Mouse (Mus musculus): ENCODE measurements around the gene Phc3. TPM values are rescaled to one million over a fixed set of nuclear protein-coding genes. Genes with fewer than 3 reads are reported as not detected.

Phc3 gene
- polyA plus RNA-seq, 1 experiment from 2014 or later: 5.6 TPM

DNA sequence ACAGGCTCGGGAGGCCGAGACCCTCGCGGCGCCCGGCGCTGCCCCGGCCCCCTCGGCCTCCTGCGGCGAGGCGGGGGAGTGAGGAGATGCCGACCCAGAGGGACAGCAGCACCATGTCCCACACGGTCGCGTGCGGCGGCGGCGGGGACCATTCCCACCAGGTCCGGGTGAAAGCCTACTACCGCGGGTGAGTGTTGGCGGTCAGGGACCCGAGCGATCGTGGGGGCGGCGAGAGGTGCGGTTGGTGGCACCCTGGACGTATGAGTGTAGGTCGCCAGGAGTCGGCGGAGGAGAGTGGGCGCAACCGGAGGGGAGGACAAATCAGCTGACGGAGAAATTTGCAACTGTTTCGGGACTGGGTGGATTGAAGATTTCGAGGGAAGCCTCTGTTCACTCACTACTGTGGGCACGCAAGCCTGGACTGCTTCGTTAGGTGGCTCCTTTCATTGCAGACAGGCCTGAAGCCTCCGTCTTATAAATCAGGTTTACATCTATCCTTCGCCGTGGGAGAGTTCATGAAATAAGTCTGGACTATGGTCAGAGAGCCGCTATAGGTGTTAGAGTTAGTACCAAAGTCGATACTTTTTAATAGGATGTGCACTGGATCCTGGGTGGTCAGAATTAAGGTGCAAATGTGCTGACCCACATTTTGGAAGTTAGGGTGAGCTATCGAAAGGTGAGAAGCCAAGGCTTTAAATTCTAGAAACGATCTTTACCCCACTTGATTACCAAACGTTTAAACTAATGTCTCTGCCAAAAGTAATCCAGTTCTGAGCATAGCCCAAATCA lies 26.9 kb upstream of the Phc3 start:
- peak overlapping the region; percentile 86 for H3K9ac ChIP-seq (replicated peaks)
- peak overlapping the region; percentile 86 for H3K4me3 ChIP-seq (replicated peaks)
- peaks cover 35% of the 10 kb centered on the region for H3K4me1 ChIP-seq (replicated peaks)
- no peaks in the 10 kb centered on the region for H3K9me3 ChIP-seq
- H3K27me3 ChIP-seq: no peaks in the 10 kb centered on the region
- under 1% methylated on average over 49 of the region's 49 CpGs for WGBS
- ATAC-seq (ENCODE audit: insufficient number of reproducible peaks, insufficient read depth, low FRiP score, low TSS enrichment, low read depth): peak; percentile 72
- H3K36me3 ChIP-seq: no peaks in the 10 kb centered on the region
- H3K27ac ChIP-seq: peak overlapping the region; percentile 88
- peak overlapping the region; percentile 62 for H3K4me2 ChIP-seq

DNA sequence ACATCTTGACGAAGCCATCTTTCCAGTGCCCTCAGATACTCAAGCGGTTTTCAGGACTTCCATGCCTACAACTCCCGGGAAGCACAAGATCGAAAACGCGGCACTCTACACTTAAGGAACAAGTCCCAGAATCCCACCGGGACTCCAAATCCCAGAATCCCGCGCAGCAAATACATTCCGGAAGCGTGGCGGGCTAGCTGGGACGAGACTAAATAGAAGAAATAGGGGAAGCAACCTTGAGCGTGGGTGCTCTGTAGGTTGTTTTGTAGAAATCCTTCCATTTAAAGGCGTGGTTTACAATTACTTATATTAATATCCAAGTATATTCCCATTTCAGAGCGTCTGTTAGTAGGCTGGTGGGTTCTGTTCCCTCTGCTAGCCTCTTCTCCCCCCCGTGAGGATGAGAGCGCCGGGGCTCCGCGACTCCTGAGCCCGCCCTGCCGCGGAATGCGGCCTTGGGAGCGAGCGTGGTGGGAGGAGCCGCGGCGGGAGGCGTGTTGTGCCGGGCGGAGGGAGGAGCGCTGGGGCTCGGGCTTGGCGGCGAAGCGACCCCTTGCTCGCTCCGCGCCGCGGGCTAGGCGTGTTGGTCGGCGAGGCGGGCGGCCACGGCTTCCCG lies 26.2 kb upstream of the Phc3 start, which contains the start of gene Prkci:
Gene Prkci (plus strand): TSS at position 465 of the 616 bp plus-strand sequence.
- no peaks in the 10 kb centered on the region for H3K27me3 ChIP-seq
- peaks cover 34% of the 10 kb centered on the region for H3K4me1 ChIP-seq (replicated peaks)
- H3K4me2 ChIP-seq: peak within 1 kb of the TSS; percentile 62
- no peaks in the 10 kb centered on the region for H3K36me3 ChIP-seq
- no peaks in the 10 kb centered on the region for H3K9me3 ChIP-seq
- WGBS: under 1% methylated on average over 50 of the region's 50 CpGs
- peak within 1 kb of the TSS; percentile 88 for H3K27ac ChIP-seq
- peak; percentile 96 for ATAC-seq (ENCODE audit: insufficient number of reproducible peaks, insufficient read depth, low FRiP score, low TSS enrichment, low read depth)
- peak within 1 kb of the TSS; percentile 86 for H3K9ac ChIP-seq (replicated peaks)
- peak within 1 kb of the TSS; percentile 86 for H3K4me3 ChIP-seq (replicated peaks)

DNA sequence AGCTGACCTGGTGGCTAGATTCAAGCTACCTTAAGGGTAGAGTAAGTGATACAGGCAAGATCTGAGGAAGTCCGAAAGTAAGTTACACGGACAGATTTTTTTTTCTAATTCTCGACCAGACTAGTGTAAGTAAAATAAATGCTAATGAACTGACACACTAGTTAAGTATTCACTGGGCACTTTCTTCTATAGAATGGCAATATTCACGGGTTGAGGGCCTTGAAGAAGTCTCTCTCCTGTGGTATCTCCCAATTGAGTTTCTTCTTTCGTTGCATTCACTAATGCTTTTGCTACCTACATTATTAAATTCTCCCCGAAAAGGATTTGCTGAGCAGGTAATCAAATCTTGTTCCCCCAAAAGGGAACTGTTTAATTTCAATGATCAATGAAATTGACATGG lies 25.6 kb upstream of the Phc3 start:
- whole genome bisulfite sequencing: 28% methylated on average over 6 of the region's 6 CpGs
- peak overlapping the region; percentile 62 for H3K4me2 ChIP-seq
- H3K36me3 ChIP-seq: no peaks in the 10 kb centered on the region
- no peaks in the 10 kb centered on the region for H3K27me3 ChIP-seq
- H3K4me3 ChIP-seq (replicated peaks): peak overlapping the region; percentile 86
- no peak overlapping the region for H3K9ac ChIP-seq (replicated peaks)
- no peaks in the 10 kb centered on the region for H3K9me3 ChIP-seq
- 0 out of 2 replicates have a peak overlapping the region, but pooled peaks have one; percentile 18 for H3K27ac ChIP-seq
- H3K4me1 ChIP-seq (replicated peaks): peaks cover 29% of the 10 kb centered on the region
- no peak for ATAC-seq (ENCODE audit: insufficient number of reproducible peaks, insufficient read depth, low FRiP score, low TSS enrichment, low read depth)

DNA sequence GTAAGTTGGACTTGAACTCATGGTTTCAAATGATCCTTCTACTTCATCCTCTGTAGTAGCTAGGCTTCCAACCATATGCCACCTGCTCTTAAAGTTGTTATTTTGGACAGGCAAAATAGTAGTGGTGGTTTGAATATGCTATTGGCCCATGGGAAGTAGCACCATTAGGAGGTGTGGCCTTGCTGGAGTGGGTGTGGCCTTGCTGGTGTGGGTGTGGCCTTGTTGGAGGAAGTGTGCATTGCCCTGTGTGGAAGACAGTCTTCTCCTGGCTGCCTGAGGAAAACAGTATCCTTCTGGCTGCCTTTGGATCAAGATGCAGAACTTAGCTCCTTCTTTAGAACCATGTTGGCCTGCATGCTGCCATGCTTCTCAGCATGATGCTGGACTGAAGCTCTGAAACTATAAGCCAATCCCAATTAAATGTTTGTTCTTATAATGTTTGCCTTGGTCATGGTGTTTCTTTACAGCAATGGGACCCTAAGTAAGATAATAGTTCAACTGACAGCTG lies 23.9 kb upstream of the Phc3 start:
- no peaks in the 10 kb centered on the region for H3K9me3 ChIP-seq
- H3K4me1 ChIP-seq (replicated peaks): peaks cover 15% of the 10 kb centered on the region
- H3K27ac ChIP-seq: no peak overlapping the region
- no peak overlapping the region for H3K9ac ChIP-seq (replicated peaks)
- H3K36me3 ChIP-seq: no peaks in the 10 kb centered on the region
- no peaks in the 10 kb centered on the region for H3K27me3 ChIP-seq
- H3K4me3 ChIP-seq (replicated peaks): no peak overlapping the region
- no peak overlapping the region for H3K4me2 ChIP-seq
- no peak for ATAC-seq (ENCODE audit: insufficient number of reproducible peaks, insufficient read depth, low FRiP score, low TSS enrichment, low read depth)

DNA sequence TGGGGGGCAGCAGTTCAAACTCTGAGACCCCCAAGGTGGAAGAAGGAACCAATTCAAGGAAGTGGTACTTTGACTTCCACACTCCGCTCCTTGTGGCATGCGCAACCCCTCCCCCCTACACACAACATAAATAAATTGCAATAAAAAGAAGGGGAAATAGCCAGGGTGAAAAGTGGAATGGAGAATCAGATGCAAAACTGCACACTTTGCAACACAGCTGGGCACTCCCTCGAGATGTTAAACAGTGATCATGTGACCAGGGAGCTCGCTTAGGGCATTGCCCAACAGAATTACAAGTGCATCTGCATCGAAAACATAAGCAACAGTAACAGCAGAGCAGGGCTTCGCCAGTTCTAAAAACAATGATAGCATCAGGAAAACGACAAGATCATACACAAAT lies 22.9 kb upstream of the Phc3 start:
- peaks cover 8% of the 10 kb centered on the region for H3K4me1 ChIP-seq (replicated peaks)

DNA sequence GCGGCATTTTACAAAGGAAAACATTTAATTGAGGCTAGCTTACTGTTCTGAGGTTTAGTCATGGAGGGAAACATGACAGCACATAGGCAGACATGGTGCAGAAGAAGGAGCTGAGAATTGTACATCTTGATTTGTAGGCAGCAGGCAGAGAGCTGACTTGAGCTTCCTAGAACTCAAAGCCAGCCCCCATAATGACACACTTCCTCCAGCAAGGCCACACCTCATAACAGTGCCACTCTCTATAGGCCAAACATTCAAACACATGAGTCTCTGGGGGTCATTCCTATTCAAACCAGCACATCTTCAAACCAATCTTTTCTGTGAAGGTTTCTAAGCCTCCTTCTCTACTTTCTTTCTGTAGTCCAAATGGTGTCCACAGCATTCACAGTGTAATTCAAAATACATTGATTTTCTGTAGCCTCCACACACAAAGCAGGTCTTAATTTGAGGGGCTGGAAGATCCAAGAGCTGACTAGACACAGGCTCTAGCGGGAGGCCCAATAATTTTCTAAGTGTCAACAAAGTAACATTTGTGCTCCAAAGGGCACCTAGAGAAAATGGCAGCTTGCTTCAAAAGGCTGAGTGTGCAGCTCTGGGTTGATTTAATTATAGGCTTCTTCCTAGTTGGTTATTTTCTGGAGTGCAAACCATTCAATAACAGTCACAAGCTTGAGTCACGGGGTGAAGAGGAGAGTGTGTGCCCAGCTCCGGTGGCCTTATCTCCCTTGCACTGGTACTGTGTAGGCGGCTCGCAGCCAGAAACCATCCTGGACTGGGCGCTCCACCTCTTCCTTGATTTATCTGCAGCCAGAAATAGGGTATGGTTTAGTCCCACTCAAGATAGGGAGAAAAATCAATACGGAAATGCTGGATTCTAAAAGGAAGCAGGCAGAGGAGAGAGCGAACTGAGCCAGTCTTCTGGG lies 18.4 kb upstream of the Phc3 start:
- Histone ChIP-seq H3K27ac (no peak overlapping the region), H3K36me3 (no peaks in the 10 kb centered on the region), H3K9me3 (no peaks in the 10 kb centered on the region), H3K4me3 (replicated peaks) (no peak overlapping the region), H3K4me1 (replicated peaks) (peaks cover 8% of the 10 kb centered on the region), H3K27me3 (no peaks in the 10 kb centered on the region), H3K9ac (replicated peaks) (no peak overlapping the region), H3K4me2 (no peak overlapping the region)
- ATAC-seq (ENCODE audit: insufficient number of reproducible peaks, insufficient read depth, low FRiP score, low TSS enrichment, low read depth): no peak
- WGBS: 91% methylated on average over 9 of the region's 9 CpGs

More for the DNA sequence above, 22.9 kb upstream of the Phc3 start:
- Histone ChIP-seq H3K27me3 (no peaks in the 10 kb centered on the region), H3K9ac (replicated peaks) (no peak overlapping the region), H3K9me3 (no peaks in the 10 kb centered on the region), H3K27ac (no peak overlapping the region), H3K4me2 (no peak overlapping the region), H3K36me3 (no peaks in the 10 kb centered on the region), H3K4me3 (replicated peaks) (no peak overlapping the region)
- no peak for ATAC-seq (ENCODE audit: insufficient number of reproducible peaks, insufficient read depth, low FRiP score, low TSS enrichment, low read depth)
- WGBS: 80% methylated on average over 7 of the region's 7 CpGs

DNA sequence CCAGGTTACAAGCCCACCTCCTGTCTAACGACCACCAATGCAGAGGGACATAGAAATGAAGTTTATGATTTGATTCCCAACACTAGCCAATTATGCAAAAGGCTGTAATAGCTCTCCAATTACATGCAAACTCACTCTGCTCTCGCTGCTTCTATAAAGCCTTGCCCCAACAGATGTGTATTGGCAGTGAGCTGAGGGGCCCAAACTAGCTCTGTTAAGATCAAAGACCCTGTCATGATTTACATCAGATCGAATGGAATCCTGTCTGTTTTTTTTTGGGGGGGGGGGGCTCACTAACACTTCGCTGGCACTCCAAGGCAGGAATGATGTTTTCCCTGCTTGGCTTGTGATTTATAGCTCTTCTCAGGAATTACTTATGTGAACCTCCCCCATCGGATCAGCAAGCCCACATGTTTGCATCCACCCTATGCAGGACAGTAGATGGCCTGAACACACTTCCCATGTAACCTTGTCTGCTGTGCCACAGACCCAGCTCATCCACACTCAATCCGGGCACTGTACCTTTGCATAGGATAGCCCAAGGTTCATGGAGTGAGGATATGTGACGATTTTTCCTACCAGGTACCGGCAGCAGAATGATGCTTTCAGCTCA lies 13.8 kb upstream of the Phc3 start:
- H3K9me3 ChIP-seq: no peaks in the 10 kb centered on the region
- ATAC-seq (ENCODE audit: insufficient number of reproducible peaks, insufficient read depth, low FRiP score, low TSS enrichment, low read depth): no peak; the same call in 1 of the 2 replicates
- no peak overlapping the region for H3K4me3 ChIP-seq (replicated peaks)
- H3K4me2 ChIP-seq: no peak overlapping the region
- no peaks in the 10 kb centered on the region for H3K27me3 ChIP-seq
- WGBS: 28% methylated on average over 8 of the region's 8 CpGs
- no peak overlapping the region for H3K27ac ChIP-seq
- H3K9ac ChIP-seq (replicated peaks): no peak overlapping the region
- no peaks in the 10 kb centered on the region for H3K36me3 ChIP-seq
- H3K4me1 ChIP-seq (replicated peaks): peaks cover 11% of the 10 kb centered on the region

DNA sequence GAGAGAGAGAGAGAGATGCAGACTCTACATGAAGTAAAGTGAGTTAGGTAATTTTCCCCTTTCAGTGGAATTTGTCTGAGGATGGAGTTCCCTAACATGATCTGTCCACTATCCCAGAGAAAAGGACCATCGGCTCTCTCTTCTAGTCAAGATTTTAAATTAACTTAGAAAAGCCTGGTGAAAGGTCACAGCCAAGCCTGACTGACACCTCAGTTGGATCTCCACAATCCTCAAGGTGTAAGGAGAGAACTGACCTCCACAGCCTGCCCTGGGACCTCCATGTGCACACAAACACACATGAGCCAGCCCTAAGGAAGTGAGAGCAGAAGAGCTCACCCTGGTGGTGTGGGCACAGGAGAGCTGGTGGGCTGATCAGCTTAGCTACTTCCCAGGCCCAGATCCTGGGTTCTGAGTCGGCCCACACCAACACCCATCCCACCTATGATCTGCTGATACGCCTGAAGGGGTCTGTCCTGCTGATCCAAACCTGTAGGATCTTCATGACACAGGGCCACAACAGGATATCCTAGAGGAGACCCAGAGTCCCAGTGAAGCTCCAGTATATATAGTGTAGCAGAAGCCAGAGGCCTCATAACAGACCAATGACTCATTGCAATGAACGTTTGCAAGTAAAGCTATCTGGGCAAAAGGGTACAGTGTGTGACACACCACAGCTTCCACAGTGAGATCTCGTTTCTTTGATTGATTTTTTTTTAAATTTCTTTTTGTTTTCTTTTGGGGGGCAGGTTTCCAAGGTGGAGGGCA lies 12.6 kb upstream of the Phc3 start:
- H3K27me3 ChIP-seq: no peaks in the 10 kb centered on the region
- H3K9ac ChIP-seq (replicated peaks): no peak overlapping the region
- WGBS: 76% methylated on average over 5 of the region's 5 CpGs
- peaks cover 14% of the 10 kb centered on the region for H3K4me1 ChIP-seq (replicated peaks)
- no peak for ATAC-seq (ENCODE audit: insufficient number of reproducible peaks, insufficient read depth, low FRiP score, low TSS enrichment, low read depth)
- no peaks in the 10 kb centered on the region for H3K9me3 ChIP-seq
- no peaks in the 10 kb centered on the region for H3K36me3 ChIP-seq
- no peak overlapping the region for H3K27ac ChIP-seq
- no peak overlapping the region for H3K4me2 ChIP-seq
- H3K4me3 ChIP-seq (replicated peaks): no peak overlapping the region

DNA sequence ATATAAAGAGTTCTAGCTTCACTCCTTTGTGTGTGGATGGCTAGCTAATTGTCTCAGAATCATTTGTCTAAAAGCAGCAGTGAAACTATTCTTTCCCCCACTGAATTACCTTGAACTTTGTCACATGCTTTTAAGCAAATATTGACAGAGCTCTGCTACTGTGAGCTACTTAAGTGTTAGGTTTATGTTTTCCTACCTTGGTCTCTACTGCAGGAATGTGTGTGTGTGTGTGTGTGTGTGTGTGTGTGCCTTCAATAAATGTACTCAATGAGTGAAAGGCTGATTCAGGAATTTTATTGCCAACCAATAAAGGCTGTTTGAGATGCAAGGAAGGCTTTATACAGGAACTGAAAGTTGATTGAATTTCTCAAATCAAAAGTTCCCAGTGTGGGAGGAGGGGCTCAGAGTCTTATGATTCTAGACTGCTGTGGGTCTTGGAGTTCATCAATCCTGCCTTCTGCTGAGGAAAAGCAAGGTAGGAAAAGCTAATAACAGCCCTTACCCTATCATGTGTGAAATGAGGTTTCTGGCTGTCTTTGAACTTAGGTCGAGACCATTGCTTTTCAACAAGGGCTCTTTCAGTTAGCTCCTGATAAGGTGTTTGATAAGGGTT lies 7.9 kb upstream of the Phc3 start:
- H3K4me3 ChIP-seq (replicated peaks): no peak overlapping the region
- no peak for ATAC-seq (ENCODE audit: insufficient number of reproducible peaks, insufficient read depth, low FRiP score, low TSS enrichment, low read depth)
- no peak overlapping the region for H3K9ac ChIP-seq (replicated peaks)
- H3K27me3 ChIP-seq: no peaks in the 10 kb centered on the region
- H3K4me2 ChIP-seq: no peak overlapping the region
- WGBS: 49% methylated on average over 1 of the region's 1 CpGs
- no peak overlapping the region for H3K27ac ChIP-seq
- H3K9me3 ChIP-seq: no peaks in the 10 kb centered on the region
- peaks cover 3% of the 10 kb centered on the region; the same call in 1 of the 2 replicates for H3K4me1 ChIP-seq (replicated peaks)
- no peaks in the 10 kb centered on the region for H3K36me3 ChIP-seq

Data from limb, embryonic 12.5 days (tissue).